Mouse (Mus musculus) myocyte (in vitro differentiated cells): ENCODE data around the gene Eif3a.

Source experiments
- CEBPB ChIP-seq: IDR thresholded peaks from 2 replicates; pipeline ENCODE4 v1.6.1; 2011; ENCODE audit warnings: mild to moderate bottlenecking, moderate library complexity; ENCODE audit not compliant: poor library complexity, insufficient read depth, severe bottlenecking
- E2F4 ChIP-seq: IDR thresholded peaks from one replicate; pipeline ENCODE4 v1.6.1; 2011; ENCODE audit warnings: mild to moderate bottlenecking, control low read depth, moderate library complexity; ENCODE audit not compliant: insufficient read depth
- MAX ChIP-seq: IDR thresholded peaks from one replicate; pipeline ENCODE4 v1.6.1; 2011; ENCODE audit warnings: low read depth, mild to moderate bottlenecking, control low read depth
- POLR2A ChIP-seq: IDR thresholded peaks from one replicate; pipeline ENCODE4 v1.6.1; 2011; ENCODE audit warnings: low read depth, mild to moderate bottlenecking, control low read depth, moderate library complexity; ENCODE audit not compliant: insufficient read length
- POLR2AphosphoS2 ChIP-seq: IDR thresholded peaks from one replicate; pipeline ENCODE4 v1.6.1; 2011; ENCODE audit warnings: low read depth, control low read depth; ENCODE audit not compliant: insufficient read length
- TCF3 ChIP-seq: IDR thresholded peaks from one replicate; pipeline ENCODE4 v1.6.1; 2011; ENCODE audit warnings: low read depth, control low read depth; ENCODE audit not compliant: insufficient read length
- USF1 ChIP-seq: IDR thresholded peaks from one replicate; pipeline ENCODE4 v1.6.1; 2011; ENCODE audit warnings: low read depth, mild to moderate bottlenecking, control low read depth, moderate library complexity

GRCm38 (mm10) chr19:60812036-60812389 lies 21.6 kb upstream of the Eif3a start:
- TF ChIP-seq POLR2A (no peak), TCF3 (no peak), POLR2AphosphoS2 (no peak), E2F4 (no peak), MAX (no peak), USF1 (no peak), CEBPB (no peak)
